Mouse (Mus musculus) liver, embryonic 12.5 days (tissue): Measurements from ENCODE around the gene Tgoln1. TPM values are rescaled to one million over a fixed set of nuclear protein-coding genes. Genes with fewer than 3 reads are reported as not detected.

ENCODE experiments used
- ATAC-seq: fragments of 200-750 bp; cut with Nextera tagmentation; 2 replicates; pipeline ENCODE4 v1.8.0; 2017; ENCODE audit warnings: moderate number of reproducible peaks, mild to moderate bottlenecking, moderate library complexity
- H3K27ac ChIP-seq: fragments of 300-500 bp; sonication (generic); 2 replicates; pipeline ENCODE4 v1.5.1; 2016; ENCODE audit warnings: mild to moderate bottlenecking
- H3K27me3 ChIP-seq: fragments of 300-500 bp; sonication (generic); replicated peaks from 2 replicates; pipeline ENCODE4 v1.6.1; 2016; ENCODE audit warnings: mild to moderate bottlenecking, moderate library complexity
- H3K36me3 ChIP-seq: fragments of 300-500 bp; sonication (generic); 2 replicates; pipeline ENCODE4 v1.6.1; 2016; ENCODE audit warnings: mild to moderate bottlenecking, moderate library complexity
- H3K4me1 ChIP-seq: fragments of 300-500 bp; sonication (generic); 2 replicates; pipeline ENCODE4 v1.6.1; 2016
- H3K4me2 ChIP-seq: fragments of 300-500 bp; sonication (generic); 2 replicates; pipeline ENCODE4 v1.6.1; 2016; ENCODE audit warnings: mild to moderate bottlenecking, moderate library complexity
- H3K4me3 ChIP-seq: fragments of 300-500 bp; sonication (generic); 2 replicates; pipeline ENCODE4 v1.5.1; 2016; ENCODE audit warnings: mild to moderate bottlenecking, moderate library complexity
- H3K9ac ChIP-seq: fragments of 300-500 bp; sonication (generic); 2 replicates; pipeline ENCODE4 v1.6.1; 2016; ENCODE audit warnings: mild to moderate bottlenecking, moderate library complexity
- H3K9me3 ChIP-seq: fragments of 300-500 bp; sonication (generic); replicated peaks from 2 replicates; pipeline ENCODE4 v1.6.1; 2016; ENCODE audit warnings: mild to moderate bottlenecking, moderate library complexity
- WGBS: fragments of 180-500 bp; shearing (Covaris S2); methylation state at CpG from one replicate; pipeline ENCODE4 v1.1.7; 2016; ENCODE audit not compliant: insufficient replicate concordance; 5-methylcytosine and 5-hydroxymethylcytosine counted together
- polyA plus RNA-seq: library from polyadenylated mRNA; unstranded; fragments of >200 nt; fragmentation: Nextera tagmentation; extraction: Ambion mirVana; gene quantifications from 2 replicates; pipeline ENCODE4 v1.2.1, GENCODE M21; 2016

The Tgoln1 gene
- polyA plus RNA-seq, 1 experiment from 2014 or later, result 18.8 TPM

GRCm38 (mm10) chr6:72647383-72647820 lies 30.6 kb upstream of the Tgoln1 start:
- H3K36me3 ChIP-seq, result no peaks in the 10 kb centered on the region
- 57% methylated on average over 10 of the region's 10 CpGs for WGBS
- no peaks in the 10 kb centered on the region for H3K9me3 ChIP-seq
- H3K4me2 ChIP-seq, result no peak overlapping the region
- H3K27me3 ChIP-seq, result no peaks in the 10 kb centered on the region
- 0 out of 2 replicates have a peak, but pooled peaks have one; percentile 27 for ATAC-seq
- H3K27ac ChIP-seq, result no peak overlapping the region
- H3K9ac ChIP-seq, result no peak overlapping the region
- H3K4me3 ChIP-seq, result no peak overlapping the region
- H3K4me1 ChIP-seq, result no peaks in the 10 kb centered on the region

GRCm38 (mm10) chr6:72645364-72645763 lies 28.6 kb upstream of the Tgoln1 start:
- no peak for ATAC-seq
- WGBS, result 74% methylated on average over 7 of the region's 7 CpGs
- H3K4me1 ChIP-seq, result 0 out of 2 replicates have a peak, but pooled peaks cover 7% of the 10 kb centered on the region

GRCm38 (mm10) chr6:72644576-72644975 lies 27.8 kb upstream of the Tgoln1 start:
- Histone ChIP-seq H3K27me3 (no peaks in the 10 kb centered on the region), H3K4me3 (no peak overlapping the region), H3K4me2 (no peak overlapping the region), H3K9me3 (no peaks in the 10 kb centered on the region), H3K9ac (no peak overlapping the region), H3K27ac (no peak overlapping the region), H3K4me1 (0 out of 2 replicates have a peak, but pooled peaks cover 7% of the 10 kb centered on the region), H3K36me3 (no peaks in the 10 kb centered on the region)
- ATAC-seq, result no peak
- 48% methylated on average over 4 of the region's 4 CpGs for WGBS

More at GRCm38 (mm10) chr6:72645364-72645763, 28.6 kb upstream of the Tgoln1 start:
- H3K9me3 ChIP-seq, result no peaks in the 10 kb centered on the region
- no peak overlapping the region for H3K9ac ChIP-seq
- no peak overlapping the region for H3K4me3 ChIP-seq
- no peaks in the 10 kb centered on the region for H3K36me3 ChIP-seq
- H3K27me3 ChIP-seq, result no peaks in the 10 kb centered on the region
- no peak overlapping the region for H3K4me2 ChIP-seq
- H3K27ac ChIP-seq, result no peak overlapping the region

GRCm38 (mm10) chr6:72641218-72641954 lies 24.6 kb upstream of the Tgoln1 start:
- H3K4me3 ChIP-seq, result no peak overlapping the region
- H3K27me3 ChIP-seq, result no peaks in the 10 kb centered on the region
- H3K4me2 ChIP-seq, result no peak overlapping the region
- no peaks in the 10 kb centered on the region for H3K36me3 ChIP-seq
- ATAC-seq, result no peak
- H3K9ac ChIP-seq, result no peak overlapping the region
- no peaks in the 10 kb centered on the region for H3K9me3 ChIP-seq
- H3K27ac ChIP-seq, result no peak overlapping the region
- 64% methylated on average over 18 of the region's 18 CpGs for WGBS
- H3K4me1 ChIP-seq, result peaks cover 8% of the 10 kb centered on the region; the same call in 1 of the 2 replicates

GRCm38 (mm10) chr6:72636940-72637339 lies 20.1 kb upstream of the Tgoln1 start:
- Histone ChIP-seq H3K36me3 (0 out of 2 replicates have a peak, but pooled peaks cover 2% of the 10 kb centered on the region), H3K9ac (no peak overlapping the region), H3K27me3 (no peaks in the 10 kb centered on the region), H3K9me3 (no peaks in the 10 kb centered on the region), H3K4me3 (no peak overlapping the region), H3K4me1 (peaks cover 17% of the 10 kb centered on the region), H3K4me2 (no peak overlapping the region), H3K27ac (no peak overlapping the region)
- 57% methylated on average over 3 of the region's 3 CpGs for WGBS
- ATAC-seq, result no peak

- peak; percentile 28; the same call in 1 of the 2 replicates for ATAC-seq
- no peaks in the 10 kb centered on the region for H3K9me3 ChIP-seq
- H3K36me3 ChIP-seq, result peaks cover 7% of the 10 kb centered on the region
- no peak overlapping the region for H3K27ac ChIP-seq
- H3K4me3 ChIP-seq, result no peak overlapping the region
- no peaks in the 10 kb centered on the region for H3K27me3 ChIP-seq
- H3K9ac ChIP-seq, result no peak overlapping the region
- WGBS, result 46% methylated on average over 12 of the region's 12 CpGs
- peaks cover 13% of the 10 kb centered on the region for H3K4me1 ChIP-seq
- H3K4me2 ChIP-seq, result no peak overlapping the region
These were observed 19.1 kb upstream of the Tgoln1 start for GRCm38 (mm10) chr6:72635760-72636431.

GRCm38 (mm10) chr6:72634311-72634710 lies 17.5 kb upstream of the Tgoln1 start:
- Histone ChIP-seq H3K27me3 (no peaks in the 10 kb centered on the region), H3K9me3 (no peaks in the 10 kb centered on the region), H3K9ac (no peak overlapping the region), H3K4me2 (no peak overlapping the region), H3K4me1 (peaks cover 13% of the 10 kb centered on the region), H3K27ac (0 out of 2 replicates have a peak overlapping the region, but pooled peaks have one; percentile 23), H3K36me3 (peaks cover 13% of the 10 kb centered on the region), H3K4me3 (no peak overlapping the region)
- 38% methylated on average over 10 of the region's 10 CpGs for WGBS
- ATAC-seq, result no peak

- Histone ChIP-seq H3K4me3 (no peak overlapping the region), H3K27ac (no peak overlapping the region), H3K36me3 (peaks cover 22% of the 10 kb centered on the region), H3K9me3 (no peaks in the 10 kb centered on the region), H3K9ac (no peak overlapping the region), H3K4me1 (peaks cover 13% of the 10 kb centered on the region), H3K4me2 (no peak overlapping the region), H3K27me3 (no peaks in the 10 kb centered on the region)
- ATAC-seq, result no peak
- 75% methylated on average over 6 of the region's 6 CpGs for WGBS
These were observed 14.9 kb upstream of the Tgoln1 start for GRCm38 (mm10) chr6:72631700-72632099.

- WGBS, result 76% methylated on average over 14 of the region's 14 CpGs
- no peak overlapping the region for H3K27ac ChIP-seq
These were observed 14.2 kb upstream of the Tgoln1 start for GRCm38 (mm10) chr6:72630961-72631360.

GRCm38 (mm10) chr6:72630370-72630769 lies 13.6 kb upstream of the Tgoln1 start:
- H3K4me2 ChIP-seq, result no peak overlapping the region
- no peak overlapping the region for H3K4me3 ChIP-seq
- H3K9ac ChIP-seq, result no peak overlapping the region
- ATAC-seq, result no peak
- H3K36me3 ChIP-seq, result peaks cover 22% of the 10 kb centered on the region
- no peak overlapping the region for H3K27ac ChIP-seq
- H3K4me1 ChIP-seq, result peaks cover 7% of the 10 kb centered on the region; the same call in 1 of the 2 replicates
- 77% methylated on average over 2 of the region's 2 CpGs for WGBS
- H3K27me3 ChIP-seq, result no peaks in the 10 kb centered on the region
- H3K9me3 ChIP-seq, result no peaks in the 10 kb centered on the region

More at GRCm38 (mm10) chr6:72630961-72631360, 14.2 kb upstream of the Tgoln1 start:
- Histone ChIP-seq H3K9me3 (no peaks in the 10 kb centered on the region), H3K27me3 (no peaks in the 10 kb centered on the region), H3K4me1 (peaks cover 7% of the 10 kb centered on the region; the same call in 1 of the 2 replicates), H3K36me3 (peaks cover 22% of the 10 kb centered on the region), H3K9ac (no peak overlapping the region), H3K4me2 (no peak overlapping the region), H3K4me3 (no peak overlapping the region)
- ATAC-seq, result no peak

GRCm38 (mm10) chr6:72627276-72627675 lies 10.5 kb upstream of the Tgoln1 start:
- ATAC-seq, result no peak
- H3K4me2 ChIP-seq, result no peak overlapping the region
- H3K4me3 ChIP-seq, result no peak overlapping the region
- no peaks in the 10 kb centered on the region for H3K27me3 ChIP-seq
- 88% methylated on average over 16 of the region's 16 CpGs for WGBS
- H3K36me3 ChIP-seq, result peaks cover 22% of the 10 kb centered on the region
- H3K27ac ChIP-seq, result no peak overlapping the region
- H3K9me3 ChIP-seq, result no peaks in the 10 kb centered on the region
- no peaks in the 10 kb centered on the region for H3K4me1 ChIP-seq
- no peak overlapping the region for H3K9ac ChIP-seq

- Histone ChIP-seq H3K4me3 (no peak overlapping the region), H3K27me3 (no peaks in the 10 kb centered on the region), H3K4me1 (peaks cover 4% of the 10 kb centered on the region; the same call in 1 of the 2 replicates), H3K36me3 (peaks cover 18% of the 10 kb centered on the region), H3K9ac (no peak overlapping the region), H3K9me3 (no peaks in the 10 kb centered on the region), H3K27ac (no peak overlapping the region), H3K4me2 (no peak overlapping the region)
- 67% methylated on average over 7 of the region's 7 CpGs for WGBS
- no peak for ATAC-seq
These were observed 9.6 kb upstream of the Tgoln1 start for GRCm38 (mm10) chr6:72626391-72626790.
